Mouse (Mus musculus) mouse embryonic stem cell (cell line): ENCODE results near the gene Yif1b.

ENCODE experiments used
- in situ Hi-C, 2 experiments: fragments of 300-500 bp; cut with MboI; formaldehyde crosslinking; loops; 1 replicate in 1 of 2; 3 replicates in 1 of 2; pipeline ENCODE4 v1.14.3; 2019 to 2020; ENCODE audit warnings: low sequenced_read_pairs in 2 of 2, low pct_unique_long_range_greater_than_20kb in 1 of 2, mixed read lengths in 1 of 2; ENCODE audit not compliant: unreplicated experiment in 1 of 2

The Yif1b gene

DNA sequence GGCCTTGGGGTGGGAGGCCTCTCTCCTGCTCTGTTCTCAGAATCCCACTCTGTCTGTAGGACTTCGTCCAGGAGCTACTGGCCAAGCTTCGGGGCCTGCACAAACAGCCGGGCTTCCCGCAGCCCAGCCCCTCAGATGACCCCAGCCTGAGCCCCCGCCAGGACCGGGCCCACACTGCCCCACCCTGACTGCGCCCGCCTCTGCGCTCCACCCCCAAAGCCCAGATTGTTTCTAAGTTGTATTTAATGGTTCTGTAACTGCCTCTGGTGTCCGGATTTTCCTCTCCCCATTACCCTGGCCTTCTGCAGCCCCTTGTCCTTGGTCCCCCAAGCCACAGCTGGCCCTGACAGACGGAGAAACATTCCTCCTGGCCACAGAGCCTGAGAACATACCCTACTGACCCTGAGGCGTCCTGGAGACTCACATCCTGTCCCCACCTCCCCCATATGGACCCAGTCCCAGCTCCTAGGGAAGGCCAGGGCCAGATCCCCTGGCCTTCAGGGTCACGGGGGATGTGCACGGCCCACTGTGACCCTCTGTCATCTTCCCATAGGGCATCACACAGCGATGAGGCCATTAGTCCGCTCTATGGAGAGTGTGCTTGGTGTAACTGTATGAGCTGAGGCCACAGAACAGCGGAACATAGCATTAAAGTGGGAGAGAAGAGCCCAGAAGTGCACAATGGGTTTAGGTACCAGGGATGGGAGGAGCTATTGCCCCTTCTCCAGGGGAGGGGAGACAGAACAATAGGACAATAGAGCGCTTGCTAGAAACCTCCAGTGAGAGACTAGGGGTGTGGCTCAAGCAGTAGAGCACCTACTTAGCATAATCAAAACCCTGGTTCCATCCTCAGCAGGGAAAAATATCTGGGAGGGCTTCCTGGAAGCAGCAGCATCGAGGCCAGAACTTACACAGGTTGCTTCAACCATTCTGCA lies 55.3 kb downstream of the Yif1b start:
- in situ Hi-C loops: loop anchor here in 1 of 2 experiments (10.0 kb wide), 1 partner anchor 239 kb away; no protein-coding TSS in a partner anchor

DNA sequence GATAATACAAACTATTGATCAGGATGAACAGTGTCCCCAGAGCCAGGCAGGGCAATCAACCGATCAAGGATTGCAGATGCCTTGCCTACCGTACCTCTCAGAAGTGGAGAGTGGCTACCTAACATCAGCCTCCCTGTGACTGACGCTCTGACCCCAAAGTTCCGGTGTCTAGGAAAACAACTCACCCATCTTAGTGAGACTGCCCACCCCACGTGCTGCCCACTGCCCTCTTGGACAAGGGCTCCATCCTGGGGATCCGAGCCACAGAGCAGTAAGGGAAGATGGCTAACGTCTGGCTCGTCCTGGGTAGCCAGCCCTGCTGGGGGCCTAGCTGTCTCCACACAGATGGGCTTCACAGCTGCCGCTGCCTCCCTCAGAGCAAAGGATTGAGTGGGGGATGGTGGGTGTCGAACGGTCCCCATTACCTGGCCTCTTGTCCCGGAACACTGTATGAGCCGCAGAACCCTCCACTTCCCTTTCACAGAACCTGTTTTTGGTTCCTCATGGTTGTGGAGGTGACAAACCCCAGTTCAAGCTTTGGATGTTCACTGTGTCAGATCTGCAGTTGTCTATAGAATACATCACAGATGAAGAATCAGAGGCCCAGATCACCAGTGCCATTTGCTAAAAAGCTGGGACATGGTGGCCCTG lies 56.1 kb downstream of the Yif1b start:
- in situ Hi-C loops: loop anchor here in 1 of 2 experiments (10.0 kb wide), 1 partner anchor 239 kb away; no protein-coding TSS in a partner anchor

DNA sequence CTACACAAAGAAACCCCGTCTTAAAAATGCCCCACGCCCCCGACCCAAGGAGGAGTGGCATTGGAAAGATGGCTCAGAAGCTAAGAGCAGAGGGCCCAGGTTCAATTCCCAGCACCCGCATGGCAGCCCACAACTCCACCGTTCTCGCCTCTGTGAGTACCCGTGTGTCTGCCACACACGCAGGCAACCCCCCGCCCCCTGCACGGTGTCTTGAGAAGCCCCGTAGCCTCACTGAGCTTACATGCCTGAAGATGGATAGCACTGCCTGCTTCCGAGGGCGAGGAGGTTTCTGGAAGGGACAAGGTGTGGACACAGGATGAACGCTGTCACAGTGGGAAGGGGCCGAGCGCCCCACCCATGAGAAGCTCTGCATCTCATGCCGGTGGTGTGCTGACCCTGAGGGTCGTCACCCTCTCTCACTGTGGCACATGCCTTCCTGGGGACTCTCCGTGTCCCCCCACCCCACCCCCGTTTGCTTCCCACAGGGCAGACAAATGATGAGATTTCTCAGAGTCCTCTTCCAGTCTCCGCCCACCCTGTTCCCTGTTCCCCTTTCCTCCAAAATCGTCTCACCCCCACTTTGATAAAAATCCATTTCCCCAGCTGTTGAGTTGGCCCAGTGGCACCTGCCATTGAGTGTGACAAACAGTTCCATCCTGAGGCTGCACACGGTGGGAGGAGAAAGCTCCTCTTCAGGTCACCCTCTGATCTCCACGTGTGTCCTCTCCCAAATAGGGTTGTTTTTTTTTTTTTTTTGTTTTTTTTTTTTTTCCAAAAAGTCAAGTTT lies 57.9 kb downstream of the Yif1b start:
- in situ Hi-C loops: loop anchor here in 1 of 2 experiments (10.0 kb wide), 1 partner anchor 241 kb away; no protein-coding TSS in a partner anchor

DNA sequence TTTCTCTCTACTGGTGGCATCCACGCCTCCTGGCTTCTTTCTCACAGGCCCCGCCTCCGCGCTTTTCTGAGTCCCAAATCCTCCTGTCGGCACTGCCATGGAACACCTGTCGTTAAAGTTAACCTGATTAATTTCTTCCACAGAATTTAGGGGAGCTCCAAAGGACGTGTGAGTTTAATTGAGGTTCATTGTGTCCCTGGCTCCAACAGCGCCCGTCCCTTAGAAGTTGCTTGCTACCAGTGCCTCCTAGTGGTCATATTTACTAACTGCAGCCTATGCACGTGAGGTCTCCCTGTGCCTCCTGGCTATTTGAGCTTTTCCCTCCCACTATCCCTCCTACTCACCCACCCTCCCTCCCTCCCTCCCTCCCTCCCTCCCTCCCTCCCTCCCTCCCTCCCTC lies 58.9 kb downstream of the Yif1b start:
- in situ Hi-C loops: loop anchor here in 1 of 2 experiments (10.0 kb wide), 1 partner anchor 242 kb away; no protein-coding TSS in a partner anchor
